Comparison of ENCODE assay signal across 9 mouse cellular contexts in genomic region chr13:46418731-46419545, GRCm38 (mm10). TPM values are rescaled to one million over a fixed set of nuclear protein-coding genes. Genes with fewer than 3 reads are reported as not detected.
DNase-seq lines count a peak whose midpoint lies in the region; ATAC-seq and TF ChIP-seq lines count a peak whose summit lies in the region.
"Had no signal": no experiment of that assay in that cellular context is flagged by ENCODE, and none has a peak within 500 bp of the region (broad histone marks: within the 10 kb centered on the region; RNA-seq: fewer than 3 reads in every experiment).

No protein-coding gene starts in this region.

- H3K4me2 ChIP-seq in heart, postnatal 0 days (ENCODE audit: low read depth, low read length): peak overlapping the region; percentile 64
- peak overlapping the region; percentile 90 for H3K4me2 ChIP-seq in limb, embryonic 12.5 days
- peak overlapping the region; percentile 88 for H3K4me2 ChIP-seq in neural tube, embryonic 11.5 days (ENCODE audit: low read depth)

- 0 out of 2 replicates have a peak, but pooled peaks cover 6% of the 10 kb centered on the region for H3K4me1 ChIP-seq in heart, postnatal 0 days (ENCODE audit: control insufficient read depth, insufficient read depth)
- H3K4me1 ChIP-seq in limb, embryonic 12.5 days (replicated peaks): 0 out of 2 replicates have a peak, but pooled peaks cover 6% of the 10 kb centered on the region
- H3K4me1 ChIP-seq in neural tube, embryonic 11.5 days (ENCODE audit: control insufficient read depth, insufficient read depth, low read length): peaks cover 3% of the 10 kb centered on the region; the same call in 1 of the 2 replicates

- no peak for TF ChIP-seq EP300 in heart, postnatal 0 days (IDR thresholded peaks at IDR 0.05; ENCODE audit: low read depth)

- H3K36me3 ChIP-seq in heart, postnatal 0 days (replicated peaks; ENCODE audit: control insufficient read depth, insufficient read depth, low read length): peaks cover 6% of the 10 kb centered on the region
- no peaks in the 10 kb centered on the region for H3K36me3 ChIP-seq in limb, embryonic 12.5 days
- no peaks in the 10 kb centered on the region for H3K36me3 ChIP-seq in neural tube, embryonic 11.5 days (ENCODE audit: control insufficient read depth, insufficient read depth, low read length)

- ATAC-seq in heart, postnatal 0 days (ENCODE audit: insufficient read depth, low read depth): 0 out of 2 replicates have a peak, but pooled peaks have one; percentile 6
- no peak for ATAC-seq in limb, embryonic 12.5 days (ENCODE audit: insufficient number of reproducible peaks, insufficient read depth, low FRiP score, low TSS enrichment, low read depth)
- peak; percentile 60 for ATAC-seq in neural tube, embryonic 11.5 days (ENCODE audit: insufficient read depth, low FRiP score, low TSS enrichment)
- ATAC-seq in granulocyte monocyte progenitor cell, adult 5-6 weeks (replicated peaks; ENCODE audit: poor library complexity, severe bottlenecking): no peak; the same call in 1 of the 2 replicates

- peak overlapping the region; percentile 95 for H3K9ac ChIP-seq in heart, postnatal 0 days (replicated peaks; ENCODE audit: low read depth, low read length)
- H3K9ac ChIP-seq in limb, embryonic 12.5 days (replicated peaks): peak overlapping the region; percentile 67
- peak overlapping the region; percentile 79 for H3K9ac ChIP-seq in neural tube, embryonic 11.5 days (ENCODE audit: low read length)

- H3K27ac ChIP-seq in gastrocnemius, adult 2 months: peak overlapping the region; percentile 98
- peak overlapping the region; percentile 99 for H3K27ac ChIP-seq in heart, postnatal 0 days (ENCODE audit: low read depth)
- no peak overlapping the region for H3K27ac ChIP-seq in limb, embryonic 12.5 days
- H3K27ac ChIP-seq in neural tube, embryonic 11.5 days (ENCODE audit: low read depth, low read length): peak overlapping the region; percentile 60; the same call in 1 of the 2 replicates

- H3K27me3 ChIP-seq in heart, postnatal 0 days (ENCODE audit: control insufficient read depth, insufficient read depth, low read length): no peaks in the 10 kb centered on the region
- H3K27me3 ChIP-seq in limb, embryonic 12.5 days: peaks cover 15% of the 10 kb centered on the region
- H3K27me3 ChIP-seq in neural tube, embryonic 11.5 days (ENCODE audit: control insufficient read depth, insufficient read depth, low read length): no peaks in the 10 kb centered on the region

- peak; percentile 55 for DNase-seq in gastrocnemius, adult 2 months
- DNase-seq in gastrocnemius, adult 18-20 months (ENCODE audit: low spot score): no peak
- peak; percentile 16 for DNase-seq in CD4-positive helper T cell, adult 2 months (ENCODE audit: low read depth, low spot score)
- DNase-seq in cerebellum, postnatal 25 days: peak; percentile 63 to 64
- no peak for DNase-seq in heart, postnatal 0 days (ENCODE audit: low spot score)
- DNase-seq in neural tube, embryonic 11.5 days (ENCODE audit: low spot score): peak; percentile 46

- WGBS in heart, postnatal 0 days: 1% methylated on average over 70 of the region's 73 CpGs
- under 1% methylated on average over 73 of the region's 73 CpGs for WGBS in limb, embryonic 12.5 days
- under 1% methylated on average over 73 of the region's 73 CpGs for whole genome bisulfite sequencing in neural tube, embryonic 11.5 days

- no peak for TF ChIP-seq CTCF in gastrocnemius, adult 2 months (IDR thresholded peaks at IDR 0.05)
- TF ChIP-seq CTCF in heart, postnatal 0 days (IDR thresholded peaks at IDR 0.05; ENCODE audit: low read depth): no peak

- intact Hi-C loops in gastrocnemius, adult 2 months (cut with DNase I): loop anchor here (5.0 kb wide), 1 partner anchor 173 kb away; no protein-coding TSS in a partner anchor

- H3K9me3 ChIP-seq in heart, postnatal 0 days (replicated peaks; ENCODE audit: control insufficient read depth, low read length): no peaks in the 10 kb centered on the region
- no peaks in the 10 kb centered on the region for H3K9me3 ChIP-seq in limb, embryonic 12.5 days
- no peaks in the 10 kb centered on the region for H3K9me3 ChIP-seq in neural tube, embryonic 11.5 days (ENCODE audit: control insufficient read depth, low read length)

- peak overlapping the region; percentile 83 for H3K4me3 ChIP-seq in gastrocnemius, adult 2 months
- peak overlapping the region; percentile 67 for H3K4me3 ChIP-seq in heart, postnatal 0 days (ENCODE audit: low read depth, low read length)
- peak overlapping the region; percentile 61 for H3K4me3 ChIP-seq in limb, embryonic 12.5 days (replicated peaks)
- H3K4me3 ChIP-seq in neural tube, embryonic 11.5 days (ENCODE audit: low read depth, low read length): peak overlapping the region; percentile 69

RNA-seq across cellular contexts. Expression of gene Rbm24, which starts 0.7 kb away (rescaled TPM):
- 100 to 1,000 TPM; 163 to 196 TPM for total RNA-seq in gastrocnemius, adult 2 months (2021)
- 100 to 1,000 TPM; 176 to 207 TPM for total RNA-seq in gastrocnemius, adult 18-20 months (2021)
- total RNA-seq in heart, postnatal 0 days (2014; rRNA removed; ENCODE audit: low replicate concordance): 506 and 538 TPM in 2 replicates
- 60.0 and 69.7 TPM in 2 replicates for polyA plus RNA-seq in heart, postnatal 0 days (2015; fragmentation: Nextera tagmentation; extraction: Ambion mirVana)
- polyA plus RNA-seq in limb, embryonic 12.5 days (2016; fragmentation: Nextera tagmentation; extraction: Ambion mirVana): 3.9 and 8.5 TPM in 2 replicates
- polyA plus RNA-seq in neural tube, embryonic 11.5 days (2014; fragmentation: Nextera tagmentation; extraction: Ambion mirVana): 6.2 TPM in 2 replicates
- total RNA-seq in granulocyte monocyte progenitor cell, adult 5-6 weeks (2014; fragmentation: Nextera tagmentation): not detected in 2 replicates
- not detected in 2 replicates for total RNA-seq in granulocyte monocyte progenitor cell, adult 5-6 weeks (2017)
- total RNA-seq: MEL had no signal

Comparison
In these comparisons a context has a peak if more than half of its experiments do, and no peak if none do; other contexts are left out.
1. DNase-seq: peak in gastrocnemius, adult 2 months (single experiment), CD4-positive helper T cell, adult 2 months (single experiment), cerebellum, postnatal 25 days (2 of 2) and neural tube, embryonic 11.5 days (single experiment); none in gastrocnemius, adult 18-20 months (single experiment) and heart, postnatal 0 days (single experiment).
2. ATAC-seq: peak in heart, postnatal 0 days (single experiment) and neural tube, embryonic 11.5 days (single experiment); none in limb, embryonic 12.5 days (single experiment) and granulocyte monocyte progenitor cell, adult 5-6 weeks (single experiment).
3. RNA of gene Rbm24, which starts 0.7 kb away (total RNA-seq): 506 to 538 TPM in heart, postnatal 0 days, 176 to 207 TPM in gastrocnemius, adult 18-20 months and 163 to 196 TPM in gastrocnemius, adult 2 months; not detected in granulocyte monocyte progenitor cell, adult 5-6 weeks; every median in the first group is over 100 times any median in the second.
4. Peak in every context shown above with its lines, with median percentiles within 50 percentile points of each other: H3K4me3 ChIP-seq, H3K4me2 ChIP-seq and H3K9ac ChIP-seq.